Mouse (Mus musculus): ENCODE data around the gene Siah2.

The Siah2 gene

GRCm38 (mm10) chr3:58691997-58692721 is at the start of gene Siah2:
Siah2 (minus strand) TSS chr3:58692400.
- peak; percentile 95 for DNase-seq

- DNase-seq, result no peak
Measured at GRCm38 (mm10) chr3:58739536-58739935, 47.3 kb upstream of the Siah2 start.

GRCm38 (mm10) chr3:58738346-58739089 is 46.3 kb upstream of the Siah2 start:
- DNase-seq, result no peak

- no peak for DNase-seq
Measured at GRCm38 (mm10) chr3:58731520-58731919, 39.3 kb upstream of the Siah2 start.

GRCm38 (mm10) chr3:58730580-58730979 is 38.4 kb upstream of the Siah2 start:
- DNase-seq, result peak; percentile 3

- peak; percentile 53 for DNase-seq
Measured at GRCm38 (mm10) chr3:58729549-58729948, 37.3 kb upstream of the Siah2 start.

GRCm38 (mm10) chr3:58727601-58728000 is 35.4 kb upstream of the Siah2 start:
- no peak for DNase-seq

- peak; percentile 42 for DNase-seq
Measured at GRCm38 (mm10) chr3:58727012-58727411, 34.8 kb upstream of the Siah2 start.

GRCm38 (mm10) chr3:58726374-58726773 is 34.2 kb upstream of the Siah2 start:
- DNase-seq, result no peak

GRCm38 (mm10) chr3:58724815-58725214 is 32.6 kb upstream of the Siah2 start:
- no peak for DNase-seq

GRCm38 (mm10) chr3:58723656-58724055 is 31.5 kb upstream of the Siah2 start:
- no peak for DNase-seq

- DNase-seq, result no peak
Measured at GRCm38 (mm10) chr3:58719461-58720230, 27.4 kb upstream of the Siah2 start.

GRCm38 (mm10) chr3:58716705-58717104 is 24.5 kb upstream of the Siah2 start:
- no peak for DNase-seq

GRCm38 (mm10) chr3:58714767-58715166 is 22.6 kb upstream of the Siah2 start:
- no peak for DNase-seq

GRCm38 (mm10) chr3:58714034-58714433 is 21.8 kb upstream of the Siah2 start:
- no peak for DNase-seq

GRCm38 (mm10) chr3:58713191-58713590 is 21.0 kb upstream of the Siah2 start:
- no peak for DNase-seq

- no peak for DNase-seq
Measured at GRCm38 (mm10) chr3:58704547-58704946, 12.3 kb upstream of the Siah2 start.

GRCm38 (mm10) chr3:58703748-58704147 is 11.5 kb upstream of the Siah2 start:
- no peak for DNase-seq

GRCm38 (mm10) chr3:58702329-58702728 is 10.1 kb upstream of the Siah2 start:
- DNase-seq, result no peak

- DNase-seq, result no peak
Measured at GRCm38 (mm10) chr3:58701441-58701840, 9.2 kb upstream of the Siah2 start.

- no peak for DNase-seq
Measured at GRCm38 (mm10) chr3:58697926-58698325, 5.7 kb upstream of the Siah2 start.

- no peak for DNase-seq
Measured at GRCm38 (mm10) chr3:58696806-58697205, 4.6 kb upstream of the Siah2 start.

GRCm38 (mm10) chr3:58695507-58695906 is 3.3 kb upstream of the Siah2 start:
- DNase-seq, result no peak

GRCm38 (mm10) chr3:58695044-58695443 is 2.8 kb upstream of the Siah2 start:
- no peak for DNase-seq

All from lung, postnatal 36 days (tissue).